Mouse (Mus musculus) heart, postnatal 0 days (tissue): Measurements from ENCODE around the gene Acp5.

Experiments used
- CTCF ChIP-seq: IDR thresholded peaks from 2 replicates; pipeline ENCODE4 v1.5.1; 2016; ENCODE audit warnings: antibody characterized with exemption, control low read depth, low read depth
- EP300 ChIP-seq: IDR thresholded peaks from 2 replicates; pipeline ENCODE4 v1.6.1; 2016; ENCODE audit warnings: antibody characterized with exemption, low read depth

DNA sequence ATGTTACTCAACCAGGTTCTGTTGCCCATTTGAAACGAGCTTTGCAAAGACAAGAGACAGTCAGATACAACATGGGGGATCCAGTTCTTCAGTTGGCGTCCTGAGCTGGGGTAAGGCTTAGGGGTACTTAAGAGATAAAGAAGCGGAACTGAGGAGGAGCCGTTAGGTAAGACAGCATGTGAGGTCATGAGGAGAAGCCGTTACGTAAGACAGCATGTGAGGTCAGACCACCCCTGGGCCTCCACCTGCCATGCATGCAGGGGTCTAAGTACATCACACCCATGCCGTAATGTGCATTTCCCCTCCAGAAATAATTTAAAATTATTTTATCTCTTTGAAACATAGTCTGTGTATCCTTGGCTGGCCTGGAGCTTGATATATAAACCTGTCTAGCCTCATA lies 27.4 kb upstream of the Acp5 start:
- TF ChIP-seq EP300 (no peak), CTCF (no peak)
